Mouse (Mus musculus) regulatory T cell (primary cell): ENCODE results near the gene AW551984.

Source experiments
- in situ Hi-C: fragments of 300-600 bp; cut with MboI, MseI; formaldehyde crosslinking; loops from one replicate; pipeline ENCODE4 v1.15.1; 2025; ENCODE audit warnings: high pct_unique_total_duplicates

The AW551984 gene

GRCm38 (mm10) chr9:39603999-39604453, at the start of gene AW551984:
Gene AW551984, minus strand, starts transcription at chr9:39604403.
- in situ Hi-C loops, result no loop called here

- in situ Hi-C loops, result no loop called here
Measured at GRCm38 (mm10) chr9:39647382-39647781, 43.2 kb upstream of the AW551984 start.

DNA sequence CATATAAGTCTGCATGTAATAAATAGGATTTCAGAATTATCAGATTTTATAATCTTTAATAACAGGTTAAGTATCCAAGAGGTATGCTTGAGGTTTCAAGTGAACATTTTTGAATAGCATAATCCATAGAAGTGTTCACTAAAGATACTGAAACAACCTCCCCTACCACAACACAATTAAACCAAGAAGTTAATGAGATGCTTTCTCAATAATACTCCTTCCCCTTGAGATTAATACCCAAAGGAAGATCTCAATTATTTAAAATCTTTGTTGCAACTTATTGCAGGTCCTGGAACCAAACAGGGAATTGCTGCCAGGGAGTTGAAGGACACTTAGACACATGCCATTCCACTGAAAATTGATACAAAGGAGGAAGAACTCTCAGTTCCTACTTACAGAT, 40.6 kb upstream of the AW551984 start, which contains the start of gene Olfr961:
TSS of gene Olfr961 (plus strand) at position 301 of the 400 bp plus-strand sequence.
- in situ Hi-C loops, result no loop called here

GRCm38 (mm10) chr9:39633913-39634594, 29.9 kb upstream of the AW551984 start:
- in situ Hi-C loops, result no loop called here

DNA sequence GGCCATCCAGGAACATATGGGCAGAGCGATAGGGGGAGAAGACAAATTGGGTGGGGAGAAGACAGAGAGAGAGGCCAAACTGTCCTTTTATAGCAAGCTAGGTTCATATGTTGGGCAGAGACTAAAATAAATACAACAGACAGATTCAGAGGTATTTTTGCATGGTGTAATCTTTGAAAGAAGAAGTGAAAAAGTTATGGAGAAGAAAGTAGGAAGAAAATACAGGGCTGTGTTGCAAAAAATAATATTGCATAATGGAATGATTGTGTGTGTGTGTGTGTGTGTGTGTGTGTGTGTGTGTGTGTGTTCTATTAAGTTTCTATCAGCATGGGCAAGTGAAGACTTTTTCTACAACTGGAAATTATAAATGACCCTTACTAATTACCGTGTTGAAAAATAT, 24.9 kb upstream of the AW551984 start:
- in situ Hi-C loops, result no loop called here

DNA sequence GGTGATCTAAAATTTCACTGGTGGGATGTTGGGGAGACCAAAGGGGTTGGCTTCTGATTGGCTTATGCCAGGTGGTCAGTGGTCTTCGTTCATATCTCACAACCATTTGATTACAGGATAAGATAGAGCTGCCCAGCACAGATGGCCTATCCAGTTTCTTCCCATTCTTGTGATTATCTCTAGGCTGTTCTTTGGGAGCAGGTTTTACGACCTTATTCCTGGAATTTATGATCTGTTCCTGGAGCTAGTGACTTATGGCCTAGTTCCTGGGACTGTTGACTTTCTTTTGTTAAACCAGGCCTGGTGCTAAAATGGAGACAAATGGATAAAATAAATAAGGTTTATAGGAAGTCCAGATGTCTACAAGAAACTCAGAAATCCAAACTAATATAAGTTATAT, 20.5 kb upstream of the AW551984 start:
- in situ Hi-C loops, result no loop called here

- in situ Hi-C loops, result no loop called here
Measured at GRCm38 (mm10) chr9:39623783-39624182, 19.6 kb upstream of the AW551984 start.

- in situ Hi-C loops, result no loop called here
Measured at GRCm38 (mm10) chr9:39621073-39621472, 16.9 kb upstream of the AW551984 start, which contains the start of gene Olfr960. Gene Olfr960, plus strand, starts transcription at chr9:39621373.

DNA sequence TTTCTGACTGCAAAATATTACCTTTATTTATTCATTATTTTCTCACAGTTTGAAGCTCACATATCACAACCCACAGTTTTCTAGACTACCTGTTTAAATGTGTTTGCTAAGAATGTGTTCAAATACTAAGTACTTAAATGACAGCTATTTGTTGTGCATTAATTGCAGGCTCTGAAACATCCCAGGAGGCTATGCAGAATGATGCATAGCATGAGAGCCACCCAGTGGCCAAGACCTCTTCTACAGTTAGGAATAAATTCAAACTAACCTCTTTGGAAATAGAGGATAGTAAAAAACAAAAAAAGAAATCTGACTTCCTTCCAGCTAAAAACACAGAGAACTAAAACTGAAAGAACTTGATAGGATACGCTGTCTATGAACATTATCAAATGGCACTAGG, 7.8 kb upstream of the AW551984 start:
- in situ Hi-C loops, result no loop called here

GRCm38 (mm10) chr9:39610355-39610754, 6.2 kb upstream of the AW551984 start, which contains the start of gene Olfr148:
Gene Olfr148, plus strand, starts transcription at chr9:39610655.
- in situ Hi-C loops, result no loop called here

DNA sequence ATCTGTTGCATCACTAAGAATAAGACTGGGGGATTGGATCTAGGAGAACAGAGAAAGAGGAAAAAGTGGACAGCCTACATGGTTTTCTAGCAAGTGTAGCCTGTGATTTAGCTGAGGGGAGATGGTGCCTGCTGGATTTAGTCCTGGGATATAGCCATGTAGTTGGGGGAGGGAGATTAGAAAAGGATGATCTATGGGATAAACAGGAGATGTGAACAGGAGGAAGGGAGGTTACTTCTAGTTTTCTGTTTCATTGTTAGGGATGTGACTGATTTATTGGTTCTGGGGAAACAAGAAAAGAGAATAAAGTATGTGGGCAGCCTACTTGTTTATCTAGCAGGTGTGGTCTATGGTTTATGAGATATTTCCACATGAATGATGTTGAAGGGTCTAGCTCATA, 4.3 kb upstream of the AW551984 start:
- in situ Hi-C loops, result no loop called here

GRCm38 (mm10) chr9:39603333-39603845, 814 bp downstream of the AW551984 start:
- in situ Hi-C loops, result no loop called here

DNA sequence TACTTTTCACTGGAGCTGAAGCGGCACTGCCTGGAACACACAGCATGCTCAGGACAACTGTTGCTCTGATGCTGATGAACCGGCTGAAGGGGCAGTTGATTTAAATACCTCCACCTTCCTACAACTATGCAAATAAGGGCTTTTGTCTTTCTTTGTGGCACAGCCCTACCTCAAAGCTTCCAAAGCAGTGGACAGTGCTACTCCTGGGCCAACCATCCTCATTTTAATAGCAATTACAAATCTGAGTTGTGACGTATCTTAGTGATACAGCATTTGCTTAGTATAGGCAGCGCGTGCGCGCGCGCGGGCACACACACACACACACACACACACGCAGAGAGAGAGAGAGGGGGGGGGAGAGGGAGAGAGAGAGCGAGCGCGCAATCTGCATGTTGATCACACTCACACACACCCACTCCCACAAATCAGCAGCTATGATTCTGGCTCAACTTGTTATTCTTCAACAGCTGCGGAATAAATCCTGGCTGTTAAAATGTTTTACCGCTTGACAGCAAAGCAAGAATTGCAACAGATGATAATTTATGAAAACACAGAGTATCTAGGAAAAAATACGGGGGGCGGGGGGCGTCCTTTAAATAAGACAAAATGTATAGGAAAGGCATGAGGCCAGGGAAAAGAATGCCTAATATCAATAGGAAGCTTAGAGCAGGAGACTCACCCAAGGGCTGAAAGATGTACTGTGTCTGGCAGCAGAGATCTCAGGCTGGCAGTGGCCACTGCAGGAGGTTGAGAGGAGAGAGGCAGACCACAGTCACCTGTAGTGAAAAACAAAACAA, 1.5 kb downstream of the AW551984 start:
- in situ Hi-C loops, result no loop called here

DNA sequence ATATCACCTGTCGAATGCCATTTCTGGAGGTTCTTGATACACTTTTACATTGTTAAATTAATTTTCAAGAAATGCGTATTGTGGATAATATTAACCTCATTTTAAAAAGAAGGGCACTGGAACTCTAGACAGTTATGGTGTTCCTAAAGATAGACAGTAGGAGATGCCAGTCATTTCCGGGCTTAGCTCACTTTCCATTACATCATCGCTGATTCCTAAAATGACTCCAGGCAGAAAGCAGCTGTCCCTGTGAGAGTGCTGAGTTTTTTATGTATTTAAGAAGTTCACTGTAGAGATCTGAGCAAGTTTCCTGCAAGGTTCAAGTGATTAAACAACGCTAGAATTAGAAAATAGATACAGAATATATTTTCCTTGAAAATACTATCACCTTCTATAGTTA, 27.2 kb downstream of the AW551984 start:
- in situ Hi-C loops, result no loop called here

DNA sequence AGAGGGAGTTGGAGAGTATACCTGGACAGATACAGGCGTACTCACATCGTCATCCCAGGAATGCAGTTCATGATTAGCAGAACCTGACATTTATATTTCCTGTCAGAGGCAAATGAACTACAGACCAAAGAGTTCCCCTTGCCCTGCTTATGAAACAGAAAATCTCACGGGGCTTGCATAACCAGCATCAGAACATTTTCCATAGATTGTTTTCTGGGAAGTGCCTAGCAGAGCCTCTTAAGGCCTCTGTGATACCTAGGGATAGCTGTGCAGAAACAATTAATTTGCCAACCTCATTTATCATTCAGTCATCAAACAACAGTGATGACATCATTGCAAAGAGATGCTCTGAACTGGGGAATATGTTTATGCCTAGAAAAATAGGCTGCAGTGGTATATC, 28.7 kb downstream of the AW551984 start, which contains the start of gene Olfr959:
TSS of gene Olfr959 (minus strand) at position 101 of the 400 bp plus-strand sequence.
- in situ Hi-C loops, result no loop called here

DNA sequence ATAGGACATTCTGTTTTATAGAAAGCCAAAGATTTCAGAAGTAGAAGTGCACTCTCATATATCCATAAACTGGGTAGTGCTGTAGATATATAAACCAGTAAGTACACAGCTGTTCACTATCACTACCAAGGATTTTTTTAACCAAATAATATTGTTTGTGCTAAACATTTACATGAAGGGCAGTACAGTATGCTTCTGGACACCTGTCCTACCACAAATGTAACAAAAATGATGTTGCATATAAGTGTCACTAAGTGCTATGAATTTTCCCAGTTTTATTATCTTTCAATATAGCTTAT, 45.9 kb downstream of the AW551984 start:
- in situ Hi-C loops, result no loop called here

- in situ Hi-C loops, result no loop called here
Measured at GRCm38 (mm10) chr9:39557529-39558348, 46.5 kb downstream of the AW551984 start.

GRCm38 (mm10) chr9:39553946-39554345, 50.3 kb downstream of the AW551984 start, which contains the start of gene Olfr958:
Gene Olfr958, minus strand, starts transcription at chr9:39554054.
- in situ Hi-C loops, result no loop called here

- in situ Hi-C loops, result no loop called here
Measured at GRCm38 (mm10) chr9:39550806-39551205, 53.4 kb downstream of the AW551984 start.
